Mouse (Mus musculus): ENCODE results near the gene Zmiz1. TPM values are rescaled to one million over a fixed set of nuclear protein-coding genes. Genes with fewer than 3 reads are reported as not detected.

The Zmiz1 gene
- polyA plus RNA-seq, 1 experiment from 2014 or later: 37.4 TPM

GRCm38 (mm10) chr14:25633539-25634300 lies 174.7 kb downstream of the Zmiz1 start:
- no peaks in the 10 kb centered on the region for H3K27me3 ChIP-seq (replicated peaks; ENCODE audit: control insufficient read depth, insufficient read depth, low read length)
- DNase-seq (ENCODE audit: low spot score) (no peak), ATAC-seq (replicated peaks; ENCODE audit: low FRiP score, low TSS enrichment, low read depth) (no peak)
- no peak overlapping the region for H3K4me2 ChIP-seq (ENCODE audit: low read length)
- peaks cover 44% of the 10 kb centered on the region for H3K36me3 ChIP-seq (ENCODE audit: control insufficient read depth, insufficient read depth, low read length)
- H3K9ac ChIP-seq (ENCODE audit: low read length): no peak overlapping the region
- no peaks in the 10 kb centered on the region for H3K9me3 ChIP-seq (ENCODE audit: control insufficient read depth, low read length)
- no peak overlapping the region for H3K27ac ChIP-seq (ENCODE audit: low read depth)
- 82% methylated on average over 14 of the region's 14 CpGs for WGBS
- 0 out of 2 replicates have a peak, but pooled peaks cover 3% of the 10 kb centered on the region for H3K4me1 ChIP-seq (replicated peaks; ENCODE audit: control insufficient read depth, insufficient read depth, low read length)
- no peak overlapping the region for H3K4me3 ChIP-seq (ENCODE audit: low read depth, low read length)

- H3K27me3 ChIP-seq (replicated peaks; ENCODE audit: control insufficient read depth, insufficient read depth, low read length): no peaks in the 10 kb centered on the region
- H3K4me1 ChIP-seq (replicated peaks; ENCODE audit: control insufficient read depth, insufficient read depth, low read length): 0 out of 2 replicates have a peak, but pooled peaks cover 3% of the 10 kb centered on the region
- H3K36me3 ChIP-seq (ENCODE audit: control insufficient read depth, insufficient read depth, low read length): peaks cover 47% of the 10 kb centered on the region
- no peak overlapping the region for H3K9ac ChIP-seq (ENCODE audit: low read length)
- DNase-seq (ENCODE audit: low spot score) (no peak), ATAC-seq (replicated peaks; ENCODE audit: low FRiP score, low TSS enrichment, low read depth) (no peak)
- H3K9me3 ChIP-seq (ENCODE audit: control insufficient read depth, low read length): no peaks in the 10 kb centered on the region
- no peak overlapping the region for H3K27ac ChIP-seq (ENCODE audit: low read depth)
- no peak overlapping the region for H3K4me3 ChIP-seq (ENCODE audit: low read depth, low read length)
- H3K4me2 ChIP-seq (ENCODE audit: low read length): no peak overlapping the region
- 46% methylated on average over 9 of the region's 9 CpGs for whole genome bisulfite sequencing
Measured at GRCm38 (mm10) chr14:25634328-25634727, 175.3 kb downstream of the Zmiz1 start.

- 74% methylated on average over 12 of the region's 12 CpGs for WGBS
- Histone ChIP-seq H3K4me2 (ENCODE audit: low read length) (no peak overlapping the region), H3K36me3 (ENCODE audit: control insufficient read depth, insufficient read depth, low read length) (peaks cover 53% of the 10 kb centered on the region), H3K27me3 (replicated peaks; ENCODE audit: control insufficient read depth, insufficient read depth, low read length) (no peaks in the 10 kb centered on the region), H3K27ac (ENCODE audit: low read depth) (no peak overlapping the region), H3K9me3 (ENCODE audit: control insufficient read depth, low read length) (no peaks in the 10 kb centered on the region), H3K4me1 (replicated peaks; ENCODE audit: control insufficient read depth, insufficient read depth, low read length) (0 out of 2 replicates have a peak, but pooled peaks cover 3% of the 10 kb centered on the region), H3K4me3 (ENCODE audit: low read depth, low read length) (no peak overlapping the region), H3K9ac (ENCODE audit: low read length) (no peak overlapping the region)
- ATAC-seq (replicated peaks; ENCODE audit: low FRiP score, low TSS enrichment, low read depth) (no peak), DNase-seq (ENCODE audit: low spot score) (no peak)
Measured at GRCm38 (mm10) chr14:25635746-25636145, 176.8 kb downstream of the Zmiz1 start.

GRCm38 (mm10) chr14:25636297-25636696 lies 177.3 kb downstream of the Zmiz1 start:
- no peak for ATAC-seq (replicated peaks; ENCODE audit: low FRiP score, low TSS enrichment, low read depth)
- Histone ChIP-seq H3K9me3 (ENCODE audit: control insufficient read depth, low read length) (no peaks in the 10 kb centered on the region), H3K9ac (ENCODE audit: low read length) (no peak overlapping the region), H3K36me3 (ENCODE audit: control insufficient read depth, insufficient read depth, low read length) (peaks cover 53% of the 10 kb centered on the region), H3K4me2 (ENCODE audit: low read length) (no peak overlapping the region), H3K27me3 (replicated peaks; ENCODE audit: control insufficient read depth, insufficient read depth, low read length) (no peaks in the 10 kb centered on the region), H3K4me3 (ENCODE audit: low read depth, low read length) (no peak overlapping the region), H3K4me1 (replicated peaks; ENCODE audit: control insufficient read depth, insufficient read depth, low read length) (0 out of 2 replicates have a peak, but pooled peaks cover 3% of the 10 kb centered on the region), H3K27ac (ENCODE audit: low read depth) (no peak overlapping the region)
- DNase-seq (ENCODE audit: low spot score): no peak
- WGBS: 55% methylated on average over 7 of the region's 7 CpGs

DNA sequence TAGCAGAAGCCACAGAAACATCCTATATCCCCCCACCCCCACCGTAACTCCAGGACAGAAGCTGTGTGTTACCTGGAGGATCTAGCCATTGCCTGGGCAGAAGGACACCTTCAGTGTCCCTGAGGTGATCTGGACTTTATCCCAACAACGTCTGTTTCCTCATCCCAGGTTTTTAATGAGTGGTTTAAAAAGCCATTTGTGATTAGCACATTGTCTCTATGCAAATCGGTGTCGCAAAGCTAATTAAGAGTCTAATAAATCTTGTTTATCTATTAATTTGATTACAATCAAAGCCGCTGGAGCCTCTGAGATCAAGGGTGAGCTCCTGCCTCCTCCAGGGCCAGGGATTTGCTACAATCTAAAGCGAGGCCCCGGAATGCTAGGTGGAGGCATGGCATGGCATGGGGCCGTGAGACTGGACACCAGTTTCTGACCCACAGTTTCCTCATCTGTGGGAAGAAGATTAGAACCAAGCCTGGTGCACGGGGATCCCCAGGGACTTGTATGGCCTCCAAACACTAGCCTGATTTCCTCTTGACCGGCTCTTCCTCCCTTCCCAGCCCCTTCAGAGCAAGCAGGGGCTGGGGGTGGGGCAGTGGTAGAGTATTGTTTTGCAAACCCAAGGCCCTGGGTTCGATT lies 180.3 kb downstream of the Zmiz1 start:
- 77% methylated on average over 11 of the region's 11 CpGs for WGBS
- no peak overlapping the region for H3K27ac ChIP-seq (ENCODE audit: low read depth)
- no peak for ATAC-seq (replicated peaks; ENCODE audit: low FRiP score, low TSS enrichment, low read depth)

GRCm38 (mm10) chr14:25639979-25640378 lies 181.0 kb downstream of the Zmiz1 start:
- Histone ChIP-seq H3K9me3 (ENCODE audit: control insufficient read depth, low read length) (no peaks in the 10 kb centered on the region), H3K4me1 (replicated peaks; ENCODE audit: control insufficient read depth, insufficient read depth, low read length) (no peaks in the 10 kb centered on the region), H3K9ac (ENCODE audit: low read length) (no peak overlapping the region), H3K4me2 (ENCODE audit: low read length) (no peak overlapping the region), H3K27ac (ENCODE audit: low read depth) (no peak overlapping the region), H3K36me3 (ENCODE audit: control insufficient read depth, insufficient read depth, low read length) (peaks cover 74% of the 10 kb centered on the region), H3K4me3 (ENCODE audit: low read depth, low read length) (no peak overlapping the region), H3K27me3 (replicated peaks; ENCODE audit: control insufficient read depth, insufficient read depth, low read length) (no peaks in the 10 kb centered on the region)
- WGBS: 80% methylated on average over 3 of the region's 3 CpGs
- ATAC-seq (replicated peaks; ENCODE audit: low FRiP score, low TSS enrichment, low read depth): no peak
- no peak for DNase-seq (ENCODE audit: low spot score)

More for the DNA sequence above, 180.3 kb downstream of the Zmiz1 start:
- H3K9me3 ChIP-seq (ENCODE audit: control insufficient read depth, low read length): no peaks in the 10 kb centered on the region
- H3K36me3 ChIP-seq (ENCODE audit: control insufficient read depth, insufficient read depth, low read length): peaks cover 69% of the 10 kb centered on the region
- no peak for DNase-seq (ENCODE audit: low spot score)
- H3K4me2 ChIP-seq (ENCODE audit: low read length): no peak overlapping the region
- H3K4me1 ChIP-seq (replicated peaks; ENCODE audit: control insufficient read depth, insufficient read depth, low read length): 0 out of 2 replicates have a peak, but pooled peaks cover 2% of the 10 kb centered on the region
- H3K27me3 ChIP-seq (replicated peaks; ENCODE audit: control insufficient read depth, insufficient read depth, low read length): no peaks in the 10 kb centered on the region
- no peak overlapping the region for H3K9ac ChIP-seq (ENCODE audit: low read length)
- H3K4me3 ChIP-seq (ENCODE audit: low read depth, low read length): no peak overlapping the region

DNA sequence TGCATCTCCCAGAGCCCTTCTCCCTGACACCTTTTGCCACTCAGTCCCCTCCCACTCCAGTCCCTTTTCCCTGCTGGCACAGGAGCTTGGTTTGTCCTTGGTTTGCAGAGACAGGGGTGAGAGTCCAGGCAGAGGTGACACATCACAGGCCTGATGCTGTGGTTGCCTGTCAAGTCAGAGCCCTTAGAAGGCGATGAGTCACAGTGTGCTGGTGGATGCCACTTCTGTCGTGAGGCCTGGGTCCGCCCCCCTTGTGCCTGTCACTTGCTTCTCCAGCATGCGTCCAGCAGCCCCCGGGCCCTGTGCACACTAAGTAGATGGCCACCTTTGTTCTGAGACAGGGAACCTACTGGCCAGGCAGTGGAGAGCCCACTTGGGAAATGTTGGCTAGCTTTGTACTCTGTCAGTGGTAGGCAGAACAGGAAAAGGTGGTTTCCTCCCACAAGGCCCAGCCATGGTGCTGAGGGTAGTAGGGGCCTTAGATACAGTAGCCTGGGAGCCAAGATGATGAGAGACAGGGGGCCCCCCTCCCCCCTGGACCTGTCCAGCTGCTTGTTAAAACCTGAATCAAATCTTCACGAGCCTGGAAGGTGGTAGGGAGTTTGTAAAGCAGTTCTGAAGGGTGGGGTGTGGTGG lies 181.6 kb downstream of the Zmiz1 start:
- H3K9me3 ChIP-seq (ENCODE audit: control insufficient read depth, low read length): no peaks in the 10 kb centered on the region
- no peaks in the 10 kb centered on the region for H3K27me3 ChIP-seq (replicated peaks; ENCODE audit: control insufficient read depth, insufficient read depth, low read length)
- no peak for DNase-seq (ENCODE audit: low spot score)
- no peak overlapping the region for H3K4me2 ChIP-seq (ENCODE audit: low read length)
- ATAC-seq (replicated peaks; ENCODE audit: low FRiP score, low TSS enrichment, low read depth): no peak
- H3K27ac ChIP-seq (ENCODE audit: low read depth): no peak overlapping the region
- H3K4me3 ChIP-seq (ENCODE audit: low read depth, low read length): no peak overlapping the region
- WGBS: 64% methylated on average over 6 of the region's 6 CpGs
- H3K36me3 ChIP-seq (ENCODE audit: control insufficient read depth, insufficient read depth, low read length): peaks cover 75% of the 10 kb centered on the region
- no peaks in the 10 kb centered on the region for H3K4me1 ChIP-seq (replicated peaks; ENCODE audit: control insufficient read depth, insufficient read depth, low read length)
- H3K9ac ChIP-seq (ENCODE audit: low read length): no peak overlapping the region

- Histone ChIP-seq H3K27me3 (replicated peaks; ENCODE audit: control insufficient read depth, insufficient read depth, low read length) (no peaks in the 10 kb centered on the region), H3K9ac (ENCODE audit: low read length) (no peak overlapping the region), H3K4me2 (ENCODE audit: low read length) (no peak overlapping the region), H3K4me1 (replicated peaks; ENCODE audit: control insufficient read depth, insufficient read depth, low read length) (no peaks in the 10 kb centered on the region), H3K9me3 (ENCODE audit: control insufficient read depth, low read length) (no peaks in the 10 kb centered on the region), H3K36me3 (ENCODE audit: control insufficient read depth, insufficient read depth, low read length) (peaks cover 75% of the 10 kb centered on the region), H3K27ac (ENCODE audit: low read depth) (no peak overlapping the region), H3K4me3 (ENCODE audit: low read depth, low read length) (no peak overlapping the region)
- WGBS: 93% methylated on average over 6 of the region's 6 CpGs
- DNase-seq (ENCODE audit: low spot score) (no peak), ATAC-seq (replicated peaks; ENCODE audit: low FRiP score, low TSS enrichment, low read depth) (no peak)
Measured at GRCm38 (mm10) chr14:25641067-25641466, 182.1 kb downstream of the Zmiz1 start.
